Mouse (Mus musculus) heart, postnatal 36 days (tissue): Measurements from ENCODE around the gene Olfr718-ps1. TPM values are rescaled to one million over a fixed set of nuclear protein-coding genes. Genes with fewer than 3 reads are reported as not detected.
"Not testable (repeated sequence)": the region's sequence is repeated elsewhere in the genome, so short reads cannot be mapped to it uniquely, and the experiment has no call there.

Experiments
- DNase-seq, 2 experiments: peaks; one replicate each; pipeline ENCODE4 v3.0.0; 2021 to 2022
- intact Hi-C: fragments of 180-260 bp; cut with DNase I; formaldehyde crosslinking; loops from one replicate; pipeline ENCODE4 v1.15.1; 2025
- total RNA-seq, 2 experiments: library from RNA; stranded (reverse); gene quantifications; 2 replicates each; pipeline ENCODE4 v1.2.3; 2021

The Olfr718-ps1 gene
- total RNA-seq: not detected

DNA sequence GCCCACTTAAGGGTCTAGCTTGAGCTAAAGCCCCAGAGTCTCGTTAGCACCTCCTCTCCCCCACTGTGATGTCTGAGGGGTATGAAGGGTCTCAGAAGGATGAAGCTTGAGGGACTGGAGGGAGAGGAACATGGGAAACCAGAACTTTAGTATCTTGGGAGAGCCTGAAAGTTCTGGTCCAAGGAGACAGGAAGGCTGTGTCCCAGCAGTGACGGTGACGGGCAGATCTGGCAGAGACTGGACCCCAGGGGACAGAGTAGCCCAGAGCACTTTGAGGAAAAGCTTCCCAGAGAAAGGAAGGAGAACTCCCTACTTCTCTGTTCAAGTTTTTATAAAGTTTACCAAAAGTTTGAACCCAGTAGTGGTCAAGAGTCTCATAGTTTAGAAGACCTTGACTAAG, at the start of gene Olfr718-ps1:
Gene Olfr718-ps1 (minus strand): TSS at position 101 of the 400 bp plus-strand sequence.
- intact Hi-C loops: no loop called here
- DNase-seq: no peak

DNA sequence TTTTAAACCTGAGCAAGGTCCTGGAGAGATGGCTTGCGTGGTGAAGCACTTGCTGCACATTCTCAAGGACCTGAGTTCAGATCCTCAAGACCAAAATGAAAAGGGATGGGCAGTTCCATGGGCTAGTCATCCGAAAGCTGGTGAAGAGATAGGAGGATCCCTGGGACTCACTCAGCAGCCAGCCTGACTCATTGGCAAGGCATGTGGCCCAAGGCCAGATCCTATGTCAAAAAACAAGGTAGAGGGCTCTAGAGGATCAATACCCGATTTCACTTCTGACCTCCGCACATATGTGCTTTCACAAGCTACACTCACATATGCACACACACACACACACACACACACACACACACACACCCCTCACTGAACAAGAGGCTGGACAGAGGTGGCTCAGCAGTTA, 49.1 kb upstream of the Olfr718-ps1 start:
- intact Hi-C loops: no loop called here
- no peak for DNase-seq

- intact Hi-C loops: loop anchor here (1.0 kb wide), 1 partner anchor 30 kb away; no protein-coding TSS in a partner anchor
- DNase-seq: no peak
Observed at GRCm38 (mm10) chr5:143195166-143195565, 47.8 kb upstream of the Olfr718-ps1 start.

- not testable (repeated sequence) for DNase-seq
- intact Hi-C loops: loop anchor here (1.0 kb wide), 1 partner anchor 31 kb away; no protein-coding TSS in a partner anchor
Observed at GRCm38 (mm10) chr5:143194747-143195146, 47.4 kb upstream of the Olfr718-ps1 start.

- no peak for DNase-seq
- intact Hi-C loops: no loop called here
Observed at GRCm38 (mm10) chr5:143192806-143193205, 45.4 kb upstream of the Olfr718-ps1 start.

DNA sequence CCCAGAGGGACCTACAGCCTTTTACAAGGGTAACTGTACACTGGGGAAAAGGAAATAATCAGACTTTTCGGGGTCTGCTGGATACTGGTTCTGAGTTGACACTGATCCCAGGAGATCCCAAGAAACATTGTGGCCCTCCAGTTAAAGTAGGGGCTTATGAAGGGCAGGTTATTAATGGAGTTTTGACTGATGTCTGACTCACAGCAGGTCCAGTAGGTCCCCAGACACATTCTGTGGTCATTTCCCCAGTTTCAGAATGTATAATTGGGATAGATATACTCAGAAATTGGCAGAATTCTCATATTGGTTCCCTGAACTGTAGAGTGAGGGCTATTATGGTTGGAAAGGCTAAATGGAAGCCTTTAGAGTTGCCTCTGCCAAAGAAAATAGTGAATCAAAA, 40.6 kb upstream of the Olfr718-ps1 start:
- DNase-seq, intact Hi-C loops: not testable (repeated sequence)

DNA sequence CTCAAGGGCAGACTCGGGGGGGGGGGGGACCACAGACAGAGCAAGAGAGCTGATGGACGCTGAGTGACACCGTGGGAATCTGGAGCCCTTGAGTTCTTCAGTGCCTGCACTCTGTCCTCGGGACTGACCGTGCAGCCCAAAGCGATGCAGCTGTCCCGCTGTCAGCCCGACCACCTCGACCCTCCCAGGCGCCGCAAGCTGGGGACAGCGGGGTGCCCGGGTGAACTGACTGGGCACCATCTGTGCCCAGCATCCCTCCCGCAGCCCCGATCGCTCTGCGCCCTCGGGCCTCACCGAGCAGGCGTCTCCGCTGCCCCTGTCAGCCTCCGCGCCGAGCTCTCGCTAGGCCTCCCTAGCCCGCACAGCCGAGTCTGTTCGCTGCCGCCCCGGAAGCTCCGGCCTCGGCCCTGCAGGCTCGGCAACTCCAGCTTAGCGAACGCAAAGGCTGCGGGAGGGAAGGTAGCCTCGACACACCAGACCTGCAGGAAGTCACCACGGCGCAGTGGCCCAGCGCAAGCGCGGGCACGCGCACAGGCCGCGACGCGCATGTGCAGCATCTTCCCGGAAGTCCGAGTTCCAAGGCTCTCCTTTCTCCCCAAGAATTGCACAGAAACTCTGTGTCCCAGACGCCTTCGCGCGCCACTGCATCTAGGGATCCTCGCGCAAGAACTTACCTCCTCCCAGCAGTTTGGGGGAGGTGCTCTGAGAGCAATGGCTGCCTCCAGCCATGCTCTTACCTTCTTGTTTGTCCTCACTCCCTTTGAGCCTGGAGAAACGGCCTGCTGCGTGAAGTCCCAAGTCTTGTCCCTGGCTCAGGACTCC, 33.1 kb upstream of the Olfr718-ps1 start, which contains the start of the genes Rbak and Spdye4b:
Gene Rbak (minus strand): TSS at position 521 of the 822 bp plus-strand sequence.
Gene Spdye4b (plus strand): TSS at position 763 of the 822 bp plus-strand sequence.
- peak; percentile 88 to 91 for DNase-seq
- intact Hi-C loops: loop anchor here (1.0 to 5.0 kb wide), 3 partner anchors 55 to 222 kb away; partner anchors contain the start of genes Kdelr2, Rnf216 and Zfp12

DNA sequence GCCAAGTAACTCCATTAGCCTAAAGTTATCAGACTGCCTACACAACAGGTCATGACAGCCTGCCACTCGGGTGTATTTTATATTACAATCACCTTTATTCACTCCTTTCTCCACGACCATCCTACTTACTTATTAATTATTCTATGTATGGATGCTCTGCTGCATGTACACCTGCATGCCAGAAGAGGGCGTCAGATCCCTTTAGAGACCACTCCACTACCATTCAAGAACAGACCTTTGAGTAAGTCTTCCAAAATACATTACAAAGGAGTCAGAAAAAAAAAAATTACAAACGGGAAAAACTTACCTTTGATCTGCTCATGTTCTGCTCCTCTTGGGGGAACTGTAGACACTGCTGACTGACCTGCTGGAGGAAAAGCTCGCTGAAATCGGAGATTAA, 31.8 kb upstream of the Olfr718-ps1 start:
- intact Hi-C loops: loop anchor here (5.0 kb wide), 1 partner anchor 123 kb away; no protein-coding TSS in a partner anchor
- DNase-seq: no peak

- intact Hi-C loops: loop anchor here (5.0 kb wide), 1 partner anchor 125 kb away; no protein-coding TSS in a partner anchor
Observed at GRCm38 (mm10) chr5:143177541-143178200, 30.3 kb upstream of the Olfr718-ps1 start.

GRCm38 (mm10) chr5:143175970-143176369, 28.6 kb upstream of the Olfr718-ps1 start:
- DNase-seq: no peak
- intact Hi-C loops: loop anchor here (5.0 kb wide), 1 partner anchor 126 kb away; no protein-coding TSS in a partner anchor

More at GRCm38 (mm10) chr5:143177541-143178200, 30.3 kb upstream of the Olfr718-ps1 start:
- DNase-seq: no peak

DNA sequence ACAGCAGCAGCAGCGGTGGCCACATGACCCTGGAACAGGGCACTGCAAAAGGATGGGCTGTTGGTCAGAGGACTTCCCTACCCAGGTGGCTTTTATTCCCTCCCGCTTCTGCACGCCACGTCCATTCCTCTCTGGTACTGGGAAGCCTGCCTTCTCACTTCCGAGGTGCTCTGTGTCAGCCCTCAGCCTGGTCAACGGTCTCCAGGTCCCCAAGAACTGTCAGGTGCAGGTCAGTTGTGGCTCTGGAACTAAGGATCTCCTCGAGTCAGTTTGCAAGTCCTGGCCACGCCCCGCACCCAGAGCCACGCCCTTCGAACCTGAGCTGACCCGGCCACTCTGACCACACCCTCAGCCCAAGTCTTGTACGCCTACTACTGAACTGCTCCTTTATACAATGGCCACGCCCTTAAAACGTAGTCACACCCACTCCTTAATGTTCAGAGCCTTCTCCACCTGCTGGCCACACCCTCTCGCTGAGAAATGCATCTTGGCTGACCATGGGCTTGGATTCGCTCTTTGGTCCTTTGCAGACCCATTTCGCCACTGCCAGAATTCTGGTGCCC, 18.2 kb upstream of the Olfr718-ps1 start:
- no peak for DNase-seq
- intact Hi-C loops: no loop called here

DNA sequence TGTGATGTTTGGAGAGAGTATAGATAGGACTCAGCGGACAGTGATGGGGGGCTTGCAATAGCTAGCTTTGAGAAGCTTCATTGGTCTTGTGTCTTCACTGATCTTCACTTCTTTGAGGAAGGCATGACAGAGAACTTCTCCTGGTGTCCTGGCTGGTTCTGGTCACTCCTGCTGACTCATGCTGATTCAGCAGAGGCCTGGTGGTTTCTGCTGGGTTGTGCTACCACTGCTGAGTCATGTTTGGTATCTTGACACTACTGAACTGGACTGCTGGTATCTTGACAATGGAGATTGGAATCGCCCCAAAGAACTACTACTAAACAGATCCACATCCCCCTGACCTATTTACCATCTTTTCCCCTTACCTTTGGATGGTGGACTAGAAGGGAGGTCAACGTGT, 8.2 kb upstream of the Olfr718-ps1 start:
- no peak for DNase-seq
- intact Hi-C loops: no loop called here

DNA sequence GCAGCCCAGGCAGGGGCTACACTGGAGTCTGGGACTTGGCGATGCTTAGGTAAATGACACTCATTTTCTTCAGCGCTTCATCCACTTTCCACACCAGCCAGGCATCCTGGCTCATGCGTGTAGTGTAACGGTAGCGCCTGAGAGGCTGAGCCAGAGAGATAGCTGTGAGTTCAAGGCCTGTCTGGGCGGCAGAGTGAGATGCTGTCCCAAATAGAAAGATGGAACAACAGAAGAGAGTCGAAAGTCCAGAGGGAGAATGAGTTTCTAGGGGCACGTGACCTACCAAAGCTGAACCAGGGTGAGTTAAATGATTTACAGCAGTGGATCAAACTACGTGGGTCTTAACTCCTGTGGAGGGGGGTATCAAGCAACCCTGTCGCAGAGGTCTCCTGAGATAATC, 6.4 kb upstream of the Olfr718-ps1 start:
- intact Hi-C loops: no loop called here
- DNase-seq: no peak

DNA sequence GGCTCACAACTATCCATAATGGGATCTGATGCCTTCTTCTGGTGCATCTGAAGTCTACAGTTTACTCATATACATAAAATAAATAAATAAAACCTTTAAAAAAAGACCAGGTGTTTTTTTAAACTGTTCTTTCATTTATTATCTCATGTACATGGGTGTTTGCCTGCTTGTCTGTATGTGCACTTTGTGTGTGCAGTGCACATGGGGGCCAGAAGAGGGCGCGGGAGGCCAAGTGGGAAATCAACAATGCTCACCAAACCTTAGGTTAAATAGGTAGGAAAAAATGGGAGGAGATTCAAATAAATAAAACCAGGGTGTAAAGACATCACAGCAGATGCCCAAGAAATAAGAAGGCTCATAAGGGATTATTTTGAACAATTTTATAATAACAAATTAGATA, 2.7 kb upstream of the Olfr718-ps1 start:
- intact Hi-C loops: no loop called here
- DNase-seq: no peak

- intact Hi-C loops: no loop called here
- no peak for DNase-seq
Observed at GRCm38 (mm10) chr5:143149536-143149935, 2.2 kb upstream of the Olfr718-ps1 start.

GRCm38 (mm10) chr5:143148661-143149060, 1.3 kb upstream of the Olfr718-ps1 start:
- DNase-seq: no peak
- intact Hi-C loops: no loop called here

DNA sequence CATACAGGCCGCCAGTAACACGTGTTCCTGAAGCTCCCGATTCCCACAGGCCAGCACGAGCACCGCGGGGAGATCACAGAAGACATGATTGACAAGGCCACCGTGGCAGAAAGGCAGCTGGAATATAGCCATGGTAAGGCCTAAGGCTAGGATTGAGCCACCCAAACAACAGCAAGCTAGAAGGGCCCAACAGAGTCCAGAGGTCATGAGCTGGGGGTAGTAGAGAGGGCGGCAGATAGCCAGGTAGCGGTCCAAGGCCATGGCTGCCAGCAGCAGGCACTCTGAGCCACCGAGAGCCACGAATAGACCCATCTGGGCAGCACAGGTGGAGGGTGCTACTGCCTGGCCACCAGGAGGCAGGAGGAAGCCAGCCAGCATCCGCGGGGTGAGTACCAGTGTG, 9.8 kb downstream of the Olfr718-ps1 start:
- DNase-seq: no peak
- intact Hi-C loops: no loop called here

DNA sequence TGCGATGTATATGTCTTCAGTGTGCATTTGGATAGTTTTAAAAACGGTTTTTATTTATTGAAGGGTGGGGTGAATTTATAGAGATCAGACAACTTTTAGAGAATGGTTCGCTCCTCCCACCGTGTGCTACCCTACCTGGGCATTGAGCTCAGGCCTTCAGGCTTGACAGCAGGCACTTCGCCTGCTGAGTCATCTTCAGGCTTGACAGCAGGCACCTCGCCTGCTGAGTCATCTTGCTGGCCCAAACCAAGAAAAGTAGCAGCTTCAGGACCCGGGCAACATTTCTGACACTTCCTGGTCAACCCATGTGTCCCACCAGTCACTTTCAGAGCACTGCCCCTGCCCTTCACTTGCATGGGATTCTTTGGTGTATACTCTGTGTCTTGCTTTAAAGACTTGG, 12.3 kb downstream of the Olfr718-ps1 start:
- DNase-seq: no peak
- intact Hi-C loops: no loop called here

GRCm38 (mm10) chr5:143134216-143135010, 13.0 kb downstream of the Olfr718-ps1 start:
- intact Hi-C loops, DNase-seq: not testable (repeated sequence)

DNA sequence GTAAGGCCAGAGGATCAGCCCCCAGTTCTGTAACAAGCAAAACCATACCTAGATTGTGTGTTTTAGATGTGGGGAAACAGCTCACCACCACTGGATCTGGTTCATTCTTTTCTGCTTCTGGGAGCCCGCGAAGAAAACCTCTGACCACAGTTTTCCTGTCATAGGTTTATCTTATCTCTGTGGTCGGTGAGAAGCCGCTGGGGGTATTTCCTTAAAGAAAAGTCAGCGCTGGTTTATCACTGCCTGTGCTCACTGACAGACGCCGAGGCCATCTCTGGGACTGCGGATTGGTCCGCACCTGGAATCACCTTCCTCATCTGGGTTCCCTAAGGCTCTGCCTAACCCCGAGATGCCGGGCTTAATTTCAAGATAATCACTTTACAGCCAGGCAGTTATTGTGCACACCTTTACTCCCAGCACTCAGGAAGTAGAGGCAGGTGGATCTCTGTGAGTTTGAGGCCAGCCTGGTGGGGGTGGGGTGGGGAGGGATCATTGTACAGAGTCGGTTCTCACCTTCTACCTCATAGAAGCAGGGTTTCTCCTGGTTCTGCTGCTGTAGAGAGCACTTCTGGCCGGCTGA, 14.4 kb downstream of the Olfr718-ps1 start:
- no peak for DNase-seq
- intact Hi-C loops: no loop called here
